Mouse (Mus musculus) embryonic facial prominence, embryonic 14.5 days (tissue): ENCODE results near the gene Stra6. TPM values are rescaled to one million over a fixed set of nuclear protein-coding genes. Genes with fewer than 3 reads are reported as not detected.

Experiments used
- ATAC-seq: fragments of 200-750 bp; cut with Nextera tagmentation; 2 replicates; pipeline ENCODE4 v1.8.0; 2017; ENCODE audit warnings: low read depth, moderate number of reproducible peaks, moderate TSS enrichment
- DNase-seq: peaks from one replicate; pipeline ENCODE4 v3.0.0-alpha.2; 2015; ENCODE audit warnings: low spot score
- H3K27ac ChIP-seq: fragments of 300-500 bp; sonication (generic); replicated peaks from 2 replicates; pipeline ENCODE4 v1.5.1; 2014; ENCODE audit warnings: low read depth, mild to moderate bottlenecking, low read length, moderate library complexity
- H3K27me3 ChIP-seq: fragments of 300-500 bp; sonication (generic); replicated peaks from 2 replicates; pipeline ENCODE4 v1.6.1; 2014; ENCODE audit warnings: low read length; ENCODE audit not compliant: control insufficient read depth, insufficient read depth
- H3K36me3 ChIP-seq: fragments of 300-500 bp; sonication (generic); 2 replicates; pipeline ENCODE4 v1.6.1; 2014; ENCODE audit warnings: low read length, mixed read lengths; ENCODE audit not compliant: control insufficient read depth, insufficient read depth
- H3K4me1 ChIP-seq: fragments of 300-500 bp; sonication (generic); 2 replicates; pipeline ENCODE4 v1.6.1; 2014; ENCODE audit warnings: antibody characterized with exemption, low read length; ENCODE audit not compliant: control insufficient read depth, insufficient read depth
- H3K4me2 ChIP-seq: fragments of 300-500 bp; sonication (generic); 2 replicates; pipeline ENCODE4 v1.6.1; 2014; ENCODE audit warnings: low read depth, mild to moderate bottlenecking, low read length, moderate library complexity, mixed read lengths
- H3K4me3 ChIP-seq: fragments of 300-500 bp; sonication (generic); 2 replicates; pipeline ENCODE4 v1.5.1; 2014; ENCODE audit warnings: low read depth, mild to moderate bottlenecking, low read length
- H3K9ac ChIP-seq: fragments of 300-500 bp; sonication (generic); 2 replicates; pipeline ENCODE4 v1.6.1; 2014; ENCODE audit warnings: low read depth, mild to moderate bottlenecking, low read length, moderate library complexity, mixed read lengths
- H3K9me3 ChIP-seq: fragments of 300-500 bp; sonication (generic); 2 replicates; pipeline ENCODE4 v1.6.1; 2016; ENCODE audit warnings: low read length; ENCODE audit not compliant: control insufficient read depth
- WGBS: fragments of 180-500 bp; shearing (Covaris S2); extraction: QIAGEN DNeasy Blood & Tissue Kit; methylation state at CpG from one replicate; pipeline ENCODE4 v1.1.7; 2014; 5-methylcytosine and 5-hydroxymethylcytosine counted together
- polyA plus RNA-seq: library from polyadenylated mRNA; unstranded; fragments of >200 nt; fragmentation: Nextera tagmentation; extraction: Ambion mirVana; gene quantifications from 2 replicates; pipeline ENCODE4 v1.2.1, GENCODE M21; 2014

Stra6 gene
- polyA plus RNA-seq, 1 experiment from 2014 or later: 10.5 TPM

DNA sequence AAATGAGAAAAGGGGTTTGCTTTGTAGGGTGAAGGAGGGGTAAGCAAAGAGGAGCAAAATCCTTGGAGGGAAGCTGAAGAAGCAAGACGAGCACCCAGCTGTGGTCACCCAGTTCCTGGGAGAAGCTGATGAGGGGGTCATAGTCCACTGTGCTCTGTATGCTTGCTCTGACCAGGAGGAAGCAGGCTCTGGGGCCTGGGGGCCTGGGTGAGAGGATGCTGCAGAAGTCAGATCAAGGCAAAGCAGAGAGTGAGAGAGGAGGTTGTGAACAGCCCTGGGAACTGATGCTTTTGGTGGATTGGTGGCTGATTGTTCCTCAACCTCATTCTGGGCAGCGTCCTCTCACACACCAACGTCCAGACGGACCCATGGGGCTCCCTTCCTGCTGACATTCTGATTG is 113.6 kb downstream of the Stra6 start:
- DNase-seq (no peak), ATAC-seq (no peak)
- no peak overlapping the region for H3K9ac ChIP-seq
- no peak overlapping the region for H3K4me3 ChIP-seq
- no peak overlapping the region for H3K4me2 ChIP-seq
- H3K27ac ChIP-seq: no peak overlapping the region
- 0 out of 2 replicates have a peak, but pooled peaks cover 3% of the 10 kb centered on the region for H3K9me3 ChIP-seq
- no peaks in the 10 kb centered on the region for H3K36me3 ChIP-seq
- no peaks in the 10 kb centered on the region for H3K27me3 ChIP-seq
- peaks cover 14% of the 10 kb centered on the region for H3K4me1 ChIP-seq
- whole genome bisulfite sequencing: 74% methylated on average over 4 of the region's 4 CpGs

GRCm38 (mm10) chr9:58179390-58179789 is 115.8 kb downstream of the Stra6 start:
- Histone ChIP-seq H3K27me3 (no peaks in the 10 kb centered on the region), H3K4me3 (no peak overlapping the region), H3K36me3 (no peaks in the 10 kb centered on the region), H3K9me3 (no peaks in the 10 kb centered on the region), H3K9ac (no peak overlapping the region), H3K4me1 (peaks cover 14% of the 10 kb centered on the region), H3K27ac (no peak overlapping the region), H3K4me2 (no peak overlapping the region)
- WGBS: 95% methylated on average over 2 of the region's 2 CpGs
- ATAC-seq: no peak
- DNase-seq: no peak

DNA sequence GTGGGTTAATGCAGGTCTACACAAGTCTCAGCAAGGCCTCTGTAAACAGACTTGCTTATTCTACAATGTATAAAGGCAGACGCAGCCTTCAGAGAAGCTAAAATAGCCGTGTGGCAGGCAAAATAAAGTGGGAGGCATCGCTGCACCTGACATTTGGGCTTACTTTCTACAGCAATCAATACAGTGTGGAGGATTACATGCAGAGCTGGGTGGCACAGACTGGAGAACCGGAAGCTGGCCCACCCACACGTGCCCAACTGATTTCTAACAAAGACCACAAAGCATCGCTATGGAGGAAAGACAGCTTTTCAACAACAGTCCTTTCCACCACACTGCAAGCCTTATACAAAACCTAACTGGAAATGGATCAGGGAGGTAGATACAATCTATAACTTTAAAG is 120.9 kb downstream of the Stra6 start:
- Histone ChIP-seq H3K36me3 (no peaks in the 10 kb centered on the region), H3K4me3 (no peak overlapping the region), H3K27me3 (no peaks in the 10 kb centered on the region), H3K9ac (no peak overlapping the region), H3K27ac (no peak overlapping the region), H3K4me2 (no peak overlapping the region), H3K4me1 (no peaks in the 10 kb centered on the region), H3K9me3 (no peaks in the 10 kb centered on the region)
- WGBS: 70% methylated on average over 6 of the region's 6 CpGs
- DNase-seq (no peak), ATAC-seq (no peak)

DNA sequence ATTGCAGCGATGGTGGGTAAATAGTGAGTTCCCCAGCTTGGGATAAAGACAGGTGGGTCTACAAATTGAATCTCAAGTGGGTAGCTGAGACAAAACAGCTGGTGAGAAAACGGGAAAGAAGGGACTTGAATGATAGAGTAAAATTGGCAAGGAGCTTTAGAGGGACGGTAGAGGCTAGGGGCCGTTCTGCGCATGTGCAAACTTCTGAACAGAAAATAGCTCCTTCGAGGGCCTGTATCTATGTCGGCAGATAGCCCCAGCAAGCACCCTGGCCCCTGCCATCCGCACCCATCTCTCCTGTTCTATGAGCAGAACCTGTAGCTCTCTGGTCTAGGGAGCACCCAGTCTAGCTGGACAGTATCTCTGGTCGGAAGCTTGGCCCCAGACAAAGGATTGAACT is 130.6 kb downstream of the Stra6 start:
- 56% methylated on average over 9 of the region's 9 CpGs for WGBS
- Histone ChIP-seq H3K4me1 (peaks cover 27% of the 10 kb centered on the region), H3K27me3 (peaks cover 49% of the 10 kb centered on the region), H3K9ac (no peak overlapping the region), H3K4me2 (no peak overlapping the region), H3K36me3 (no peaks in the 10 kb centered on the region), H3K4me3 (no peak overlapping the region), H3K27ac (no peak overlapping the region), H3K9me3 (no peaks in the 10 kb centered on the region)
- no peak for DNase-seq
- ATAC-seq: no peak

DNA sequence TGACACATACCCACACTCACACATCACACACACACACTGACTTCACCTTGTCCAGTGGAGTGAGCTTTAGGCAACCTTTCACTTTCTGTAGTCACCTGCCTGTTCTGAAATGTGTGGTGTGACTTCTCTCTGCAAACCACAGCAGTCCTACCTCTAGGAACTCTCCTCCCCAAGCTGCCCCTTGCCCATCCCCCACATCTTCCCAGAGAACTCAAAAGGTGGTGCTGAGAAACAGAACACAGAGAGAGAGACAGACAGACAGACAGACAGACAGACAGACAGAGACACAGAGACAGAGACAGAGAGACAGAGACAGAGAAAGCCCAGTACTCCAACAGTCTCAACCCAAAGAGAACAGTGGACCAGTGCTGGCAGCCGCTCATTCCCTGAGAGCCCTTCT is 132.1 kb downstream of the Stra6 start:
- H3K4me2 ChIP-seq: 0 out of 2 replicates have a peak overlapping the region, but pooled peaks have one; percentile 58

GRCm38 (mm10) chr9:58196141-58196540 is 132.6 kb downstream of the Stra6 start:
- no peak overlapping the region for H3K9ac ChIP-seq
- H3K4me1 ChIP-seq: peaks cover 29% of the 10 kb centered on the region
- H3K4me2 ChIP-seq: peak overlapping the region; percentile 58; the same call in 1 of the 2 replicates

More for the DNA sequence above, 132.1 kb downstream of the Stra6 start:
- Histone ChIP-seq H3K4me3 (no peak overlapping the region), H3K36me3 (no peaks in the 10 kb centered on the region), H3K4me1 (peaks cover 29% of the 10 kb centered on the region), H3K9ac (no peak overlapping the region), H3K9me3 (no peaks in the 10 kb centered on the region), H3K27me3 (peaks cover 63% of the 10 kb centered on the region), H3K27ac (no peak overlapping the region)
- ATAC-seq (no peak), DNase-seq (no peak)
- no CpG with 5 or more reads among the region's 1 CpGs for WGBS

DNA sequence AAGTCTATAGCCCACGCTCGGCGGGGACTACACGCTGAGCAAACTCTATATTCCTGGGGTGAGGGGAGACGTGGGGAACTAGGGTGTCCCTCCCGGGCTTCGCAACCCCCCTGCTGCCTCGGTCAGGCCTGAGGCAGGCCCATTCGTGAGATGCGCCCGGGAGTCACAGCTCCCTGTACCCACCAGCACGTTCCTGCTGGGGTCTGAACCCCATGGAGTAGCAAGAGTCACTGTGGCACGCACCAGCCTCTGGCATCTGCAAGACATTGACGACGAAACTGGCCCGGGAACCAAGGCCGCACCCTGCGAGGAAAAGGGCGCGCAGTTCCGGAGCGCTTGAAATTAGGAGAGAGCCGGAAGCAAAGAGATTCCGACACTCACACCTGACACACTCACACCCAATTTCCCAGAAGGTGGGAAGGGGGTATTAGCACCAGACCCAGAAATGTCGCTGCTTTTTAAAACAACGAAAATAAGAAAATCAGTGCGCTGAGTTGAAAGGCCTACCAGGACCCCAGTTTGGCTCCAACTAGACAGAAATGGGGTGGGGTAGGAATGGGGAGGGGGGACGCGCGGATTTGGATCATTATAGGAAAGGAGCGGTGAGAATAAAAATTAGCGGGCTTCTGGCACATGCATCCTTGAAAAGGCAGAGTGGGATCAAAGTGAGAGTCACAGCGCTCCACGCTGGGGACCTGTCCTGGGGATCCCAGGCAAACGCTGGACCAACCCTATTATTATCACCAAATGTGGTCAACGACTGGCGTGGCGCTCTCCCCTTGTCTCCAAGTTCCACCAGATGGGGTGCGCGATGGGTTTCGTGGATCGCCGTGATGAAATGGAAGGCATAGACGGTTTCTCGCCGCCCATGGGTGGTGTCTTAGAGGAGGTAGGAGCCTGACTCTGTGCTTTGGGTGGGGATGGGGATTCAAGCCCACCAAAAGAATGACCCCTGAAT is 133.3 kb downstream of the Stra6 start:
- peak overlapping the region; percentile 58 for H3K4me2 ChIP-seq
- 5% methylated on average over 46 of the region's 46 CpGs for WGBS
- peaks cover 75% of the 10 kb centered on the region for H3K27me3 ChIP-seq
- H3K9me3 ChIP-seq: no peaks in the 10 kb centered on the region
- H3K36me3 ChIP-seq: no peaks in the 10 kb centered on the region
- ATAC-seq: no peak
- DNase-seq: no peak
- H3K27ac ChIP-seq: no peak overlapping the region
- peaks cover 37% of the 10 kb centered on the region for H3K4me1 ChIP-seq
- peak overlapping the region; percentile 31 for H3K4me3 ChIP-seq
- H3K9ac ChIP-seq: no peak overlapping the region

More at GRCm38 (mm10) chr9:58196141-58196540, 132.6 kb downstream of the Stra6 start:
- Histone ChIP-seq H3K4me3 (peak overlapping the region; percentile 31; the same call in 1 of the 2 replicates), H3K27ac (no peak overlapping the region), H3K27me3 (peaks cover 68% of the 10 kb centered on the region), H3K9me3 (no peaks in the 10 kb centered on the region), H3K36me3 (no peaks in the 10 kb centered on the region)
- DNase-seq: no peak
- WGBS: 12% methylated on average over 14 of the region's 14 CpGs
- no peak for ATAC-seq

- DNase-seq: peak; percentile 65
- Histone ChIP-seq H3K9ac (peak overlapping the region; percentile 42), H3K9me3 (no peaks in the 10 kb centered on the region), H3K4me1 (peaks cover 42% of the 10 kb centered on the region), H3K27me3 (peaks cover 87% of the 10 kb centered on the region), H3K4me2 (peak overlapping the region; percentile 58), H3K27ac (no peak overlapping the region), H3K4me3 (peak overlapping the region; percentile 31), H3K36me3 (no peaks in the 10 kb centered on the region)
- WGBS: 5% methylated on average over 50 of the region's 58 CpGs
- ATAC-seq: peak; percentile 39; the same call in 1 of the 2 replicates
These were observed 134.5 kb downstream of the Stra6 start for GRCm38 (mm10) chr9:58197781-58198701.
